Mouse (Mus musculus): Measurements from ENCODE around the gene Mrpl37. TPM values are rescaled to one million over a fixed set of nuclear protein-coding genes. Genes with fewer than 3 reads are reported as not detected.

The Mrpl37 gene
- polyA plus RNA-seq, 1 experiment, result 48.4 TPM

DNA sequence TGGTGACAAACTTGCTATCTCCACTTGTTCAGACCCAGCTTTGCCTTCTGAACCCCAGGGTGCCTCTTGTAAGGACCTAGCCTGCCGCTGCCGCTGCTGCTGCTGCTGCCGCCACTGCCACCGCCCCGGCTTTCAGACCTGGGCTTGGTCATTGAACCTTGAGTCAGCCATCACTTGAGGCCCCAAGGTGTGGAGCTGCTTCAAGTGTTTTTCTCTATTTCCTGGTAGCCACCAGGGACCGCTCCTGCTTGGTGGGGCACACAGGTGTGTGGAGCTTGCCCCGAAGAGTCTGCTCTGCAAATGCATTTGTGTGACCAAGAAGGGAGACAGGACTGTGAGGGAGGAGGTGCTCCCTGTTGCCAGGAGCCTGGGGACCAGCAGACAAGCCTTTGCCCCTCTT is 41.8 kb downstream of the Mrpl37 start:
- no peak overlapping the region for H3K27ac ChIP-seq (ENCODE audit: insufficient read depth, low read length)
- no peak overlapping the region for H3K4me3 ChIP-seq (ENCODE audit: insufficient read depth, low read length)
- no peaks in the 10 kb centered on the region for H3K4me1 ChIP-seq (ENCODE audit: control insufficient read depth, insufficient read depth, low read length)
- TF ChIP-seq CTCF (IDR thresholded peaks at IDR 0.05; ENCODE audit: borderline replicate concordance, insufficient read depth, low read length) (no peak), POLR2A (IDR thresholded peaks at IDR 0.05; ENCODE audit: low read depth, low read length) (no peak)

DNA sequence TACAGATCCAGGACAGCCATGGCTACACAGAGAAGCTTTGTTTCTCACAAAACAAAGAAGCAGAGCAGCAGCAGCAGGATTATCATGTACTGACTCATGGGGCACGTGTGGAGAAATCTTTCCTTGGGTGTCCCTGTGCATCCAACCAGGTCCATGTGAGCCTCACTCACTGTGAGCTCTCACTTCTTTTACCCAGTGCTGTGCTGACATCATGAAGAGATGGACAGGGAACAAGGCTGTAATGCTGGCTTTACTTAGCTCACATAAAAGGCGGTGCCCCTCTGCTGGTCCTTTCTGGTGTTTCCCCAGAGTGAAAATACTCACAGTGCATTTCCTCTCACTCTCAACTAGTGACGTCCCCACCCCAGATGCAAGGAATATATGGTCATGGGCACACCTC is 45.2 kb downstream of the Mrpl37 start:
- no peak for TF ChIP-seq POLR2A (IDR thresholded peaks at IDR 0.05; ENCODE audit: low read depth, low read length)
- TF ChIP-seq CTCF (IDR thresholded peaks at IDR 0.05; ENCODE audit: borderline replicate concordance, insufficient read depth, low read length), result no peak
- Histone ChIP-seq H3K27ac (ENCODE audit: insufficient read depth, low read length) (no peak overlapping the region), H3K4me3 (ENCODE audit: insufficient read depth, low read length) (no peak overlapping the region), H3K4me1 (ENCODE audit: control insufficient read depth, insufficient read depth, low read length) (0 out of 2 replicates have a peak, but pooled peaks cover 4% of the 10 kb centered on the region)

DNA sequence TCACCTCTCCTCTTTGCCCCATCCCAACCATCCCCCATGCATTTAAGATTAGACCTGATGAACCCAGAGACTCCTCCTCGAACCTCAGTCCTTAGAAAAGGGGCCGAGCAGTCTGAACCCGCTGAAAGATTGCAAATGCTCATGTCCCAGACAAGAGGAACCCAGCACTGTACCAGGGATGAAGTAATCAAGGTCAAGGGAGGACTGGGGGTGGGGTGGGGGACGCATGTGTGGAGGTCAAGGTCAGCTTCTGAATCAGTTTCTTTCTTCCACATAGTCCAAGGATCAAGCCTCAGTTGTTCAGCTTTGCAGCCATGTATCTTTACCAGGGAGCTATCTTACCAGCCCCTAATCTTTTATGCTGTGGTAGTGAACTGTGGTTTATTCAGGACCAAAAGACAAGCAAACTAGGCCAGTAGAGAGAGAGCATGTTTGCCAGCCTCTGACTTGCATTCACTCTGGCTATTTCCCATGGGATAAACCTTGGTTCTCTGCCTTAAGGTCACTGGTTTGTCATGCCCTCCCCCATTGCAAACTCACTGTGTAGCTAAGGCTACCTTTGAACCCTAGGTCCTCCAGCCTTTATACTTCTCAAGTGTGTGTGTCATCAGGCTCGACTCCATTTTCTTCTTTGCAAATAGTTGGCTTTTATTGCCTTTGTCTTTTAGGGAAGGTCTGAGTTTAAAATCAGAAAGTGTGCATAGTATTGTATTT is 46.2 kb downstream of the Mrpl37 start:
- TF ChIP-seq POLR2A (IDR thresholded peaks at IDR 0.05; ENCODE audit: low read depth, low read length) (no peak), CTCF (IDR thresholded peaks at IDR 0.05; ENCODE audit: borderline replicate concordance, insufficient read depth, low read length) (no peak)
- Histone ChIP-seq H3K27ac (ENCODE audit: insufficient read depth, low read length) (no peak overlapping the region), H3K4me3 (ENCODE audit: insufficient read depth, low read length) (no peak overlapping the region), H3K4me1 (ENCODE audit: control insufficient read depth, insufficient read depth, low read length) (peaks cover 8% of the 10 kb centered on the region; the same call in 1 of the 2 replicates)

DNA sequence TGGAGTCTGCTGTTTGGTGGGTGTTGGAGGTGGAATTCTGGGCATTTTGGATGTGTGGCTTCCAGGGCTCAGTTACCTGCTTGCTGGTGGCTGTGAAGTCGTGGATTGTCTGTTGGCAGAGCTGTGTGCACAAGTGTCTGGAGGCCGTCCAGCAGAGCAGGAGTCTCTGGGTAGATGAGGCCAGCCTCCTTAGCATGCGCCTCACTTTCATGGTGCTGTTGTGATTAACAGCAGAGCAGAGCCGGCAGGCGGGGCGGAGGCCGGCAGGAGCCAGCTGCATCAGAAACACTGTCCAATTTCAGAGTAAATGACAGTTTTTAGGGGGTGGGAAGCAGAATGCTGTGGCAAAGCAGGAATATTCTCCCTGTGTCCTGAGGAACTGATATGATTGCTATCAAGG is 47.6 kb downstream of the Mrpl37 start:
- TF ChIP-seq CTCF (IDR thresholded peaks at IDR 0.05; ENCODE audit: borderline replicate concordance, insufficient read depth, low read length), result no peak
- no peak for TF ChIP-seq POLR2A (IDR thresholded peaks at IDR 0.05; ENCODE audit: low read depth, low read length)
- no peak overlapping the region for H3K4me3 ChIP-seq (ENCODE audit: insufficient read depth, low read length)
- H3K27ac ChIP-seq (ENCODE audit: insufficient read depth, low read length), result no peak overlapping the region
- peaks cover 8% of the 10 kb centered on the region; the same call in 1 of the 2 replicates for H3K4me1 ChIP-seq (ENCODE audit: control insufficient read depth, insufficient read depth, low read length)

DNA sequence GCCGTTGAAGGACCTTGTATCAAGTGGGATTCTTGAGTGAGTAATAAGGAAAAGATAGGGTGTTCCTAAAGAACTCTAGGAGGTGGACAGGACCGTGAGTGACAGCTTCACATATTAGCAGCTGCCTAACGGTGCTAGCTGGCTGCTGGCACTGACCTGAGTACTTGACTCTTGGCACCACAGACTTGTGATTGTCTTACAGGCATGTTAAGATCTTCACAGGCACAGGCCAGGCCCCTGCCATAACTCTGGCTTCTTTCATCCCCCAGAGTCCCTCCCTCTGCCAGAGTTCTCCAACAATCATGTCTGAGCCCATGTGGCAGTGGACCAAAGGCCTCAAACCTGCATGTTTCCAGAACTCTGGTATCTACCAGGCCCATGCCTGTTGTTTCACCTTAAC is 48.1 kb downstream of the Mrpl37 start:
- no peak overlapping the region for H3K27ac ChIP-seq (ENCODE audit: insufficient read depth, low read length)
- peaks cover 8% of the 10 kb centered on the region; the same call in 1 of the 2 replicates for H3K4me1 ChIP-seq (ENCODE audit: control insufficient read depth, insufficient read depth, low read length)
- H3K4me3 ChIP-seq (ENCODE audit: insufficient read depth, low read length), result no peak overlapping the region
- TF ChIP-seq CTCF (IDR thresholded peaks at IDR 0.05; ENCODE audit: borderline replicate concordance, insufficient read depth, low read length) (no peak), POLR2A (IDR thresholded peaks at IDR 0.05; ENCODE audit: low read depth, low read length) (no peak)

DNA sequence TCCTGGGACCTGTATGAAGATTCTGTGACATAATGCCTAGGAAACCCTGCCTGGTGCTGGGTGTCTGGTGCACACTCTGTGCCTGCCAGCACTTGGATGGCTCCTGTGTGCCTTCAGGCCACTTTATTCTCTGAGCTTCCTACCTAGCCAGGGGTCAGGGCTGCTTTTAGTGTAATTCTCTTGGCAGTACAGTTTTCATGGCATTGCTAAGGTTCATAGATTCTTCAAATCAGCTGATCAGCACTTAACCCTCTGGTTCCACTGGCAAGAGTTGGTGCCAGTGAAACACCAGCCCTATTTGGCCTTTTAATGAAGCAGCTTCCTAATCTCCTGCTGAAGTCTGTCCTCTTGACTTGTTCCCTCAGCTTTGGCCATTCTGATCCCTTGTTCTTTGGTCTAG is 49.4 kb downstream of the Mrpl37 start:
- Histone ChIP-seq H3K4me3 (ENCODE audit: insufficient read depth, low read length) (no peak overlapping the region), H3K4me1 (ENCODE audit: control insufficient read depth, insufficient read depth, low read length) (peaks cover 15% of the 10 kb centered on the region), H3K27ac (ENCODE audit: insufficient read depth, low read length) (no peak overlapping the region)
- TF ChIP-seq CTCF (IDR thresholded peaks at IDR 0.05; ENCODE audit: borderline replicate concordance, insufficient read depth, low read length), result no peak
- no peak for TF ChIP-seq POLR2A (IDR thresholded peaks at IDR 0.05; ENCODE audit: low read depth, low read length)

DNA sequence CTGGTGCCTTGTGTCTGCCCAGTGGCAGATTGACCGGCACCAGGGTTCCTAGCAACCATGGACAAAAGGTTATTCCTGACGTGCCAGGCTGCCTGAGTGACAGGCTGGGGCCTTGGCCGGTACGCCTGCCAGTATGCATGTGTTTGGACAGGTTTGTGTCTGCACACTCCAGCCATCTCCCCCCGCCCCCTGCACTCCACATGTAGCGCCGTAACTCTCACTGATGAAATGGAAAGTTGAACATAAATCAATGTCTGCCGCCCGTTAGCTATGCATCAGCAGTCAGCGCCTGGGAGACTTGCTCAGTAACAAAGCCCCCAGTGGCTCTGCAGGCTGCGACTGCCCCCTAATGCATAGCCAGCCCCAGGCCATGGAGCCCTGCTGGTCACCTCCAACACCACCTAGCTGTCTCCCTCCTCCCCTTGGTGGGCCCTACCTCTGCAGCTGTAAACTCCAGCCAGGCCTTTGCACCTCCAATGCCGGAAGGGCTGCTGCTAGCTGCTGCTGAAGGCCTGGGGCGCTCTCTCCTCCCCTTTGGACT is 50.6 kb downstream of the Mrpl37 start:
- peaks cover 20% of the 10 kb centered on the region for H3K4me1 ChIP-seq (ENCODE audit: control insufficient read depth, insufficient read depth, low read length)
- no peak overlapping the region for H3K27ac ChIP-seq (ENCODE audit: insufficient read depth, low read length)
- TF ChIP-seq POLR2A (IDR thresholded peaks at IDR 0.05; ENCODE audit: low read depth, low read length), result no peak
- H3K4me3 ChIP-seq (ENCODE audit: insufficient read depth, low read length), result no peak overlapping the region

DNA sequence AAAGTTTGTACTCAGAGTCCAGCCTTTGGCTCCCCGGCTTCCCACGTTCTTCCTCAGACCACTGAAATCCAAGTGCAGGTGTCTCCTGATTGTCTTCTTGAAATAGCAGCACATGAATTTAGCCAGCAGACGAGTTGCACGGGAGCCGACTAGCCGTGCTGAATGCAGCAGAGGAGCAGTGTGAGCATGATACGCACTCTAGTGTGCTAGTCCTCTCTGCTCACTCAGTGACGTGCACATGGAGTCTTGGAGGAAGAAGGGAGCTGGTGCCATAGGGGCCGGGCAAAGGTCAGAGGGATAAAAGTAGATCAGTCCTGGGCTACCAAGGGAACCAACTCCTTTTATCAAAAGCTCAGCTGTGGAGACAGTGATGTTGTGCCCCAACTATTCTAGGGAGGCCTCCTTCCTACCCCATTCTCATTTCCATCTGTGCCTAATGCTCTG is 52.8 kb downstream of the Mrpl37 start:
- TF ChIP-seq POLR2A (IDR thresholded peaks at IDR 0.05; ENCODE audit: low read depth, low read length) (no peak), CTCF (IDR thresholded peaks at IDR 0.05; ENCODE audit: borderline replicate concordance, insufficient read depth, low read length) (no peak)
- Histone ChIP-seq H3K4me3 (ENCODE audit: insufficient read depth, low read length) (no peak overlapping the region), H3K4me1 (ENCODE audit: control insufficient read depth, insufficient read depth, low read length) (peaks cover 19% of the 10 kb centered on the region), H3K27ac (ENCODE audit: insufficient read depth, low read length) (no peak overlapping the region)

DNA sequence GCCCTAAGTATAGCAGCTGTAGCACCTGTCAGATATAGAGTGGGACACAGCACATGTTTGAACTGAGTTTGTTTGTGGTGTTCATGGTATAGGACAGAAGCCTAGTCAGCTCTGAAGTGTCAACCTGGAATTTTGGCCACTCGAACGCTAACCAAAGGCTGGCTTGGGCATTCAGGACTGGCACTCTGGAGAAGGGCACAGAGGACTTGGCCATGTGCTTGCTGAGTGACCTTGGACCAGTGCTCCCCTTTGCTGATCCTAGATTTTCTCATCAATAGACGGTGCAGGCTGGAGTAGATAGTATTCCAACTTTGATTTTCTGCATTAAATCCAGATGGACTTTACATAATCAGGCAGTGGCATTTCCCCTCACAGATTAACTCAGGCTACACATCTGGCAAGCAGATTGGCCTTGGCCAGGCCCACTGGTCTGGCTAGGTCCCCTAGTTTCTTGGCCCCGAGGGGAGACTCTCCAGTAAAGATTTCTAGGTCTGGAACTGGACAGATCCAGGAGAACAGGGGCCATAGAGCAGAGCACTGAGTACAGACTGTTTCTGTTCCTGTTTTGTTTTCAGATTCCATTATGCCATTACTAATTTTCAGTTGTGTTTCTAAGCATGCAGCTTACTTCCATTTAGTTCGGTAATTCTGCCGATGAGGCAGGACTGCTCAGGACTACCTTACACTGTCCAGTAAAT is 53.4 kb downstream of the Mrpl37 start:
- TF ChIP-seq CTCF (IDR thresholded peaks at IDR 0.05; ENCODE audit: borderline replicate concordance, insufficient read depth, low read length) (no peak), POLR2A (IDR thresholded peaks at IDR 0.05; ENCODE audit: low read depth, low read length) (no peak)
- Histone ChIP-seq H3K4me3 (ENCODE audit: insufficient read depth, low read length) (no peak overlapping the region), H3K27ac (ENCODE audit: insufficient read depth, low read length) (no peak overlapping the region), H3K4me1 (ENCODE audit: control insufficient read depth, insufficient read depth, low read length) (peaks cover 16% of the 10 kb centered on the region)

DNA sequence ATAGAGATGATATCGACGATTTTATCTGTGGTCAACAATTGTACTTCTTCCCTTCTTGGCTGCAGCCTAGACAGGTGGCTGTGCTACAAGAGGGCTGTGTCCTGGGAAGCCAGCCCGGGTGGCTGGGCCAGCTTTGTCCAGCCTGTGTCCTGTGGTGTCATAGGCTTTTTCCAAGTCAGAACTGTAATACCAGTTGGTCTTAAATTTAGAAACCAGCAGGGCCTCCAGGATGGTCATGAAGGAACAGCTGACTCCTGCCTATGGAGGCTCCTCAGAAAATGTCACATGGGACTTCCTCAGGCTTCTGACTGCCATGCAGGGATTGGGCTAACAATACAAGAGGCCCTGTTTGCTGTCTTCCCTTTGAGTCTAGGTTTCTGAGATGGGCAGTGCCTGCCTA is 54.1 kb downstream of the Mrpl37 start:
- TF ChIP-seq POLR2A (IDR thresholded peaks at IDR 0.05; ENCODE audit: low read depth, low read length) (no peak), CTCF (IDR thresholded peaks at IDR 0.05; ENCODE audit: borderline replicate concordance, insufficient read depth, low read length) (no peak)
- Histone ChIP-seq H3K4me1 (ENCODE audit: control insufficient read depth, insufficient read depth, low read length) (peaks cover 16% of the 10 kb centered on the region), H3K27ac (ENCODE audit: insufficient read depth, low read length) (no peak overlapping the region), H3K4me3 (ENCODE audit: insufficient read depth, low read length) (no peak overlapping the region)
